17 mouse cellular contexts compared by ENCODE assay signal in the genomic region with DNA sequence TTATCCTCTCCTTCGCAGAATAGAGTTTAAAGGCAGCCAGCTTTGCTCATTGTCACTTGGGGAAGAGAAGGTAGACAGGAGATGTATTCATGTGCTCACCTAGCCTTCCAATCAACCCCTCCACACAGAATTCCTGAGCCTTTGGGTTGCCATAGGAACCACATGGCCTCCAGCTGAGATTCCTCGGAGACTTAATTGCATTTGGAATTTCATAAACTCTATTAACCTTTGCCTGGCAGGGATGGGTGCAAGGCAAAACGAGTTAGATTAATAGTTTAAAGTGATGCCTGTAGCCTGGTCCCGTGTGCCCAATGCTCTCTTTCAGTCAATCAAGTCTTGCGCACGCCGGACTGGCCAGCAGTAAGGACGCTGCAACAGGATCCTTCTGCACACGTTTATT.
A peak's percentile ranks its signal among the peaks of the same experiment; 100 is the strongest.
DNase-seq lines count a peak whose midpoint lies in the region; ATAC-seq and TF ChIP-seq lines count a peak whose summit lies in the region.
"Had no signal": no experiment of that assay in that cellular context is flagged by ENCODE, and none has a peak within 500 bp of the region (broad histone marks: within the 10 kb centered on the region; RNA-seq: fewer than 3 reads in every experiment).

No protein-coding gene starts in this region.

- 63% methylated on average over 9 of the region's 9 CpGs for WGBS in kidney, adult 2 months
- WGBS in embryonic facial prominence, embryonic 14.5 days: 61% methylated on average over 9 of the region's 9 CpGs
- WGBS in midbrain, embryonic 15.5 days: 60% methylated on average over 9 of the region's 9 CpGs

- H3K9ac ChIP-seq in embryonic facial prominence, embryonic 14.5 days (ENCODE audit: low read depth, low read length): no peak overlapping the region
- H3K9ac ChIP-seq in midbrain, embryonic 15.5 days: no peak overlapping the region
- H3K9ac ChIP-seq: heart, embryonic 15.5 days; limb, embryonic 15.5 days had no signal

- no peak for TF ChIP-seq CTCF in kidney, adult 2 months (conservative IDR thresholded peaks at IDR 0.05; ENCODE audit: insufficient read depth, insufficient read length, low read depth, low read length)

- no peak for TF ChIP-seq POLR2A in kidney, adult 2 months (IDR thresholded peaks at IDR 0.05; ENCODE audit: low read depth, low read length)

- H3K27me3 ChIP-seq in kidney, adult 2 months (replicated peaks; ENCODE audit: control insufficient read depth, insufficient read depth, low read length): no peaks in the 10 kb centered on the region
- H3K27me3 ChIP-seq in embryonic facial prominence, embryonic 14.5 days (replicated peaks; ENCODE audit: control insufficient read depth, insufficient read depth, low read length): no peaks in the 10 kb centered on the region
- H3K27me3 ChIP-seq in midbrain, embryonic 15.5 days (replicated peaks): no peaks in the 10 kb centered on the region
- H3K27me3 ChIP-seq: heart, embryonic 15.5 days; limb, embryonic 15.5 days; megakaryocyte, embryonic 14.5 days had no signal

- no peaks in the 10 kb centered on the region for H3K9me3 ChIP-seq in embryonic facial prominence, embryonic 14.5 days (ENCODE audit: control insufficient read depth, low read length)
- H3K9me3 ChIP-seq in midbrain, embryonic 15.5 days: no peaks in the 10 kb centered on the region
- H3K9me3 ChIP-seq: heart, embryonic 15.5 days; limb, embryonic 15.5 days had no signal

- no peak for ATAC-seq in embryonic facial prominence, embryonic 14.5 days (ENCODE audit: low read depth)
- peak; percentile 72 for ATAC-seq in midbrain, embryonic 15.5 days (replicated peaks)

- no peaks in the 10 kb centered on the region for H3K36me3 ChIP-seq in kidney, adult 2 months (ENCODE audit: control insufficient read depth, insufficient read depth, low read length)
- no peaks in the 10 kb centered on the region for H3K36me3 ChIP-seq in embryonic facial prominence, embryonic 14.5 days (ENCODE audit: control insufficient read depth, insufficient read depth, low read length)
- no peaks in the 10 kb centered on the region for H3K36me3 ChIP-seq in midbrain, embryonic 15.5 days (replicated peaks)
- H3K36me3 ChIP-seq: G1E; heart, embryonic 15.5 days; limb, embryonic 15.5 days had no signal

- H3K4me3 ChIP-seq in kidney, adult 2 months (ENCODE audit: insufficient read depth, low read depth, low read length): no peak overlapping the region
- no peak overlapping the region for H3K4me3 ChIP-seq in embryonic facial prominence, embryonic 14.5 days (ENCODE audit: low read depth, low read length)
- H3K4me3 ChIP-seq in midbrain, embryonic 15.5 days: no peak overlapping the region
- H3K4me3 ChIP-seq: heart, adult 2 months; heart, embryonic 15.5 days; limb, embryonic 15.5 days; megakaryocyte, embryonic 14.5 days had no signal

- H3K4me2 ChIP-seq in embryonic facial prominence, embryonic 14.5 days (ENCODE audit: low read depth, low read length): no peak overlapping the region
- no peak overlapping the region for H3K4me2 ChIP-seq in midbrain, embryonic 15.5 days
- H3K4me2 ChIP-seq: heart, embryonic 15.5 days; limb, embryonic 15.5 days had no signal

- peak; percentile 29 for DNase-seq in kidney, adult 2 months
- no peak for DNase-seq in kidney, adult 9 months
- peak; percentile 42 for DNase-seq in brain, adult 2 months (ENCODE audit: low read depth, low spot score)
- peak; percentile 10 for DNase-seq in embryonic facial prominence, embryonic 14.5 days (ENCODE audit: low spot score)
- no peak for DNase-seq in cerebellum, adult 18-20 months
- no peak for DNase-seq in spleen, postnatal 36 days (ENCODE audit: low spot score in 2 of 2)
- DNase-seq: cerebellum, adult 2 months; gastrocnemius, postnatal 10 days; heart, adult 2 months; kidney, adult 11 months; kidney, postnatal 4 days; lung, postnatal 14 days had no signal

- H3K4me1 ChIP-seq in kidney, adult 2 months (ENCODE audit: control insufficient read depth, insufficient read depth, low read length): no peaks in the 10 kb centered on the region
- H3K4me1 ChIP-seq in embryonic facial prominence, embryonic 14.5 days (ENCODE audit: control insufficient read depth, insufficient read depth, low read length): no peaks in the 10 kb centered on the region
- H3K4me1 ChIP-seq in midbrain, embryonic 15.5 days: peaks cover 7% of the 10 kb centered on the region; the same call in 1 of the 2 replicates
- H3K4me1 ChIP-seq: heart, embryonic 15.5 days; limb, embryonic 15.5 days; megakaryocyte, embryonic 14.5 days had no signal

- H3K27ac ChIP-seq in kidney, adult 2 months (ENCODE audit: insufficient read depth, low read depth, low read length): no peak overlapping the region
- H3K27ac ChIP-seq in embryonic facial prominence, embryonic 14.5 days (replicated peaks; ENCODE audit: low read depth, low read length): no peak overlapping the region
- H3K27ac ChIP-seq in midbrain, embryonic 15.5 days: peak overlapping the region; percentile 53
- H3K27ac ChIP-seq: heart, adult 2 months; heart, embryonic 15.5 days; limb, embryonic 15.5 days had no signal

Comparison
In these comparisons a context has a peak if more than half of its experiments do, and no peak if none do; other contexts are left out.
1. DNase-seq: peak in kidney, adult 2 months (single experiment), brain, adult 2 months (single experiment) and embryonic facial prominence, embryonic 14.5 days (single experiment); none in kidney, adult 9 months (single experiment), cerebellum, adult 18-20 months (0 of 2) and spleen, postnatal 36 days (0 of 2).